Mouse (Mus musculus) heart, postnatal 36 days (tissue): ENCODE measurements around the gene Tcte2. TPM values are rescaled to one million over a fixed set of nuclear protein-coding genes. Genes with fewer than 3 reads are reported as not detected.
A peak's percentile ranks its signal among the peaks of the same experiment; 100 is the strongest.
"Not testable (repeated sequence)": the region's sequence is repeated elsewhere in the genome, so short reads cannot be mapped to it uniquely, and the experiment has no call there.

ENCODE experiments used
- DNase-seq, 2 experiments: peaks; one replicate each; pipeline ENCODE4 v3.0.0; 2021 to 2022
- intact Hi-C: fragments of 180-260 bp; cut with DNase I; formaldehyde crosslinking; loops from one replicate; pipeline ENCODE4 v1.15.1; 2025
- total RNA-seq, 2 experiments: library from RNA; stranded (reverse); gene quantifications; 2 replicates each; pipeline ENCODE4 v1.2.3; 2021

Tcte2 gene
- total RNA-seq, 2 experiments from 2014 or later = 4.1 to 6.4 TPM

- intact Hi-C loops = no loop called here
- DNase-seq = no peak
Observed at GRCm38 (mm10) chr17:13687656-13688055, 74.0 kb downstream of the Tcte2 start.

- no peak for DNase-seq
- intact Hi-C loops = no loop called here
Observed at GRCm38 (mm10) chr17:13687086-13687485, 74.5 kb downstream of the Tcte2 start.

DNA sequence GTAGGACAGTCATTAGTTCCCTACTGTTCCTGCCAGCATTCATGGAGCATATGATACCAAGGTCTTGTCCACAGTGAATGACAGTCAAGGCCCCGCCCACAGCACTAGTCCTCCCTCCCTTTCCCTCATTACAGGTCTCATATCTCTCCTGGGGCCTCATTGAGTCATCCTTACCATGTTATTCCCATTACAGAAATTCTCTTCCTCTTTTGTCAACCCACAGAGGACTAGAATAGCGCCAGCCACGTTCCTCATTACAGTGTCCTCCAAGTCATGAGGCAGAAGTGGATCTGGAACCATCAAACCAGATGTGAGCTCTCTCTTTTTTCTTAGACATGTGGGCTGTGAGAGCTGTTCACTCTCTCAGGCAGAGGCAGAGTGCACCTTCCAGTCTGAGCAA lies 76.0 kb downstream of the Tcte2 start:
- no peak for DNase-seq
- intact Hi-C loops = loop anchor here (2.0 kb wide), 1 partner anchor 13 kb away; no protein-coding TSS in a partner anchor

GRCm38 (mm10) chr17:13684256-13684655 lies 77.4 kb downstream of the Tcte2 start:
- no peak for DNase-seq
- intact Hi-C loops = loop anchor here (2.0 to 5.0 kb wide), 2 partner anchors 15 to 78 kb away; partner anchors contain the start of genes Afdn and Tcte2

DNA sequence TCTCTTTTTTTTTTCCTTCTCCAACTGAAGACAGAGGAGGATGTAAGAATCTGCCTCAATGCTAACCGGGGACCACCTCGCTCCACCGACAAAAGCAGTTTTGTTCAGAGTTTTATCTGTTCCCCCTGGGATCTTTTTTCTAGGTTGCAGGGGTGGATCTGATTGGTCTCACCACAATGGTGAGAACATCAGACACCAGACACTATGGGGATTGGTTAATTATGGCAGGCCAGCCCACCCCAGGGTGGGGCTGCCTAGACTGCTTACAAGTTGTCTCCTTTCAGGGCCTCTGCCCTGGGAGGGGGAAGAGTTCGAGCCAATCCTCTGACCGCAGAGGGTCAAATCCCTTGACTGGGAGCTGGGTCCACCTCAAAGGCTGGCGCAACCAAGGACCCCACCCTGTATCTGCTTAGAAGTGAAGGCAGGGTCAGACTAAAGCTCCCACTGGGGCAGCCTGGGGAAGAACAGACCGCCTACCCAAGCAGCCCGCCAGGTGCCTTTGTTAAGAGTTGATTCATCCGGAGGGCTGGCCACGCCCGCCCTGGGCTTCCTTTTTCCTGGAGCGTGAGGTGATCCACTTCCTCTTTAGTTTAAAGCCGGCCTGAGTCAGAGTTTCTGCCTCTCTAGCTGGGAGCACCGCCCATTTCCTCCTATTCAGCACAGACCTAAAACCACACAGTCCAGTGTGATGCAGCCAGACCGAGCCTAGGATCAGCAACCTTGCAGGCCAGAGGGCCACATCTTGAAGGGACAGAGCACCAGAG lies 78.0 kb downstream of the Tcte2 start:
- intact Hi-C loops = loop anchor here (1.0 to 5.0 kb wide), 4 partner anchors 15 to 211 kb away; partner anchors contain the start of genes Afdn and Tcte2
- peak; percentile 80 for DNase-seq

GRCm38 (mm10) chr17:13683027-13683410 lies 78.6 kb downstream of the Tcte2 start:
- DNase-seq = peak in 1 of 2 experiments; percentile 45
- intact Hi-C loops = loop anchor here (1.0 to 5.0 kb wide), 3 partner anchors 79 to 210 kb away; partner anchors contain the start of genes Afdn and Tcte2

DNA sequence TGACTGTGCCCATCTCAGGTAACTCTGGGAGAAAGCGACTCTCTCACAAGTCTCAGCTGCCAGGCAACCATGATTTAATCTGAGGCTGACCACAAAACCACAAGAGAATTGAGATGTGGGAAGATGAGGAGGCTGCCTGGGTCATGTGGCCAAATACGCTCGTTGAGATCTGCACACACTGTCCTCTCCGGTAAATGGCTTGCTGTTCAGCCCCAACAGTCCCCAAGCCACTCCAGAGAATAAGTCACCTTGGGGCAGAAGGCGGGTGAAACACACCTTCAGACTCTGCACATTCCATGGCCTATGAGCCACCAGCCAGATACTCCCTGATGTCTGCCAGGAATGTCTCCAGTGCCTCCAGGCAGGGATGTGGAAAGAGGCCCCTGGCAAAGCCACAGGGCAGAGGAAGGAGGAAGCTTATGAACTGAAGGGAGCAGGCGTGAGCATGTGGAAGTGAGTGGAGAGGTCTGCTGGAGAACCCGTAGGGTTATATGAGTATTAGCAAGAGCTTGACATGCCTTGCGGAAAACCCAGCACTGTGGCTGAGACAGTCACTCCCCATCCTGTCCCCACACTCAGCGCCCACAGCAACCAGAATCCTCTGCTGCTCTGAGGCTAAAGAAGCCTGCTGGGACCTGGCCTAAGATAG lies 79.1 kb downstream of the Tcte2 start:
- DNase-seq = peak in 1 of 2 experiments; percentile 48
- intact Hi-C loops = loop anchor here (1.0 to 5.0 kb wide), 3 partner anchors 80 to 210 kb away; partner anchors contain the start of genes Afdn and Tcte2

DNA sequence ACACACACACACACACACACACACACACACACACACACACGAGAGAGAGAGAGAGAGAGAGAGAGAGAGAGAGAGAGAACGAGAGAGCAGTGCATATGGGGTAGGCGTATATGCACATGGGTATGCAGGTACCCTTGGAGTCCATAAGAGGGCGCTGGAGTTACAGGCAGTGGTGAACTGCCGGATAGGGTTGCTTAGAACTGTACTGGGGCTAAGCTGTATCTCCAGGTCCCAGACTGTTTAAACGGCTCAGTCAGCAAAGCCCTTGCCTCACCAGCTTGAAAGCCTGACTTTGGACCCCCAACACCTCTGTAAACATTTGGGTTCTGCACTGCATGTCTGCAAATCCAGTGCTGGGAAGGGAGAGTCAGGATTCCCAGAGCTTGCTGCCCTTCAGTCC lies 79.9 kb downstream of the Tcte2 start:
- intact Hi-C loops = loop anchor here (2.0 to 5.0 kb wide), 2 partner anchors 81 to 209 kb away; partner anchors contain the start of genes Afdn and Tcte2
- DNase-seq = no peak

GRCm38 (mm10) chr17:13681126-13681525 lies 80.5 kb downstream of the Tcte2 start:
- intact Hi-C loops = loop anchor here (5.0 kb wide), 1 partner anchor 81 kb away; the partner anchor contains the start of genes Afdn and Tcte2

DNA sequence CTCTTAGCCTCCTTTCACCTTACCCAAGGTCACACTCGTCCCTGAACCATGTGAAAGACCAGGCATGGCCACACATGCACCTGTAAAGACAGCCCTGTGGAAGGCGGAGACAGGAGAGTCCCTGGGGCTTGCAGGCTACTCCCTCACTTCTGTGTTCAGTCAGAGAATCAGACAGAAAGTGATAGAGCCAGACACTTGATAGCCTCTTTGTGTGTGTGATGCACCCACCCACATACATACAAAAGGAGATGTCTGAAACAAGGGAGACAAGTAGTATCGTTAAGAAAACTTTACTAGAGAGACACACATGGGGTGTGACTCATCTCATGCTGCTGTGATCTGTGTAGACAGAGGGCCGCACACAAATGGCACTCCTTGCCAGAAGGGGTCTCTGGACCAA lies 81.3 kb downstream of the Tcte2 start:
- DNase-seq = no peak

More at GRCm38 (mm10) chr17:13681126-13681525, 80.5 kb downstream of the Tcte2 start:
- DNase-seq = no peak

DNA sequence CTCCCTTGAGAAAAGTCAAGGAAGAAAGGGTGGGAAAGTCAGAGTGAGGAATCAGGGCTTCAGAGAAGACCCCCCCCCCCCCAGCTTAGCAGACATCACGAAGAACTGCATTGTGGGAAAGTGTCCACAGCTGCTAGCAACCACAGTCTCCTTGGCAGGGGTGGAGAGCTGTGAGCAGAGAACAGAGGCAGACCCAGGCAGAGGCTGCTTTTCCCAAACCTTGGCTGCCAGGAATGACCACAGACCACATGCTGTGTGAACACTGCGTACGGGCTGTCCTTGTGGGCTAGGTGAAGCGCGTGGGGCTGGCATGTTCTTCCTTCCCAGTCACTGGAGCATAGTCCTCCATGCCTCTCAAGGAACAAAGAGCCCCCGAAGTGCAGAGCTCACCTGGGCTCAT lies 81.9 kb downstream of the Tcte2 start:
- intact Hi-C loops = loop anchor here (5.0 kb wide), 1 partner anchor 83 kb away; the partner anchor contains the start of genes Afdn and Tcte2
- no peak for DNase-seq

More for the DNA sequence above, 81.3 kb downstream of the Tcte2 start:
- intact Hi-C loops = loop anchor here (5.0 kb wide), 1 partner anchor 82 kb away; the partner anchor contains the start of genes Afdn and Tcte2

DNA sequence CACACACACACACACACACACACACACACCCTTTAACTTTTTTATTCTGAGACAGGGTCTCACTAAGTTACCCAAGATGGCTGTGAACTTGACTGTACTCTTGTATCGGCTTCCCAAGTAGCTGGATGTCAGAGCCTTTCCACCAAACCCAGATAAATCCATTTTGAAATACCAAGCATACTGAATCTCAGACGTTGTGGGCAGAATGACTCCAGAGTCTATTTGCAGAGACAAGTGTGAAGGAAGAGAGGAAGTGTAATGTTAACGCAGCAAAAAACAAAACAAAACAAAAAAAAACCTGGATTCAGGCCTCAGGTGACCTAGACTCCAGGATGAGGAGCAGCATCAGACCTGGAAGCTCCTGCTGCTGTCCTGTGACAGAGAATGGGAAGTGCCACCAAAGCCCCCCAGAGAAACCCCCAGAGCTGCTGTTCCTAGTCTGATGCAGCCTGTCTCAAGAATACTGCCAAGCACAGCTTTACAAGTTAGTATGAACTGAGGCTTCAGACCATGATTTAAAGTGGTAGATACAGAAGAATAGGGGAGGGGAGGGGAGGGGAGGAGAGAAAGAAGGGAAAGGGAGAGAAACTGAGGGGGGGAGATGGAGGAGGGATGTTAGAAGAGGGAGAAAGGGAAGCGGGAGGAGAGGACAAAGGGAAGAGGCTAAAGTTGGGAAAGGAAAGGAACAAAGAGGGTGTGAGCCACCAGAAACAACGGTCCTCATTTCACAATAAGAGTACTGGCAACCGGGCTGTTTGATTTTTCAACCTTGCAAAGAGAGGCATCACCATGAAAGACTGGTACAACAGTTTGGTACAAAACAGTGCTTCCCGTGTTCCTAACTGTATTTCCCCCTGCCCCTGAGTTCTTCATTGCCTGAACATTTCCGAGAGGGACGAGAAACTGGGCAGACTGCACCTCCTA lies 84.1 kb downstream of the Tcte2 start:
- DNase-seq = no peak
- intact Hi-C loops = no loop called here

GRCm38 (mm10) chr17:13676099-13676498 lies 85.5 kb downstream of the Tcte2 start:
- intact Hi-C loops, DNase-seq: not testable (repeated sequence)

- DNase-seq = no peak
- intact Hi-C loops = no loop called here
Observed at GRCm38 (mm10) chr17:13675630-13676029, 86.0 kb downstream of the Tcte2 start.

GRCm38 (mm10) chr17:13674695-13675306 lies 86.8 kb downstream of the Tcte2 start:
- DNase-seq = no peak
- intact Hi-C loops = no loop called here

DNA sequence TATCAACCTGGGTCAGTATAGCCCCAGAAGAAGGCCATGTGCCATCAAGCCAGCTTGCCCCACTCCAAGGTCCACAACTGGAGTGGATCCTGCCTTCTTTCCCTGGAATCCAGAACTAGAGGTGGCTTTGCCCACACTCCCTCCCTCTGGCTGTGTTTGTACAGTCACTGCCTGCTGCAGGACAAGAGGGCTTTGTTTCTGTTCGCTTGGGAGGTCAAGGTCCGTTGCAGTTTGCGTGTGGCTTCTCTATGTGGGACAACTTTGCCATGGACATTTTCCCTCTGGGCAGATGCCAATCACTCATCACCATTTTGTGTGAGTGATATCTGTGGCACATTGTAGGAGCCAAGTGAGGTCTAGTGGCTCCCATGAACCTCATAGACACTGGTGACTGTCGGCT lies 89.9 kb downstream of the Tcte2 start:
- no peak for DNase-seq
- intact Hi-C loops = no loop called here

DNA sequence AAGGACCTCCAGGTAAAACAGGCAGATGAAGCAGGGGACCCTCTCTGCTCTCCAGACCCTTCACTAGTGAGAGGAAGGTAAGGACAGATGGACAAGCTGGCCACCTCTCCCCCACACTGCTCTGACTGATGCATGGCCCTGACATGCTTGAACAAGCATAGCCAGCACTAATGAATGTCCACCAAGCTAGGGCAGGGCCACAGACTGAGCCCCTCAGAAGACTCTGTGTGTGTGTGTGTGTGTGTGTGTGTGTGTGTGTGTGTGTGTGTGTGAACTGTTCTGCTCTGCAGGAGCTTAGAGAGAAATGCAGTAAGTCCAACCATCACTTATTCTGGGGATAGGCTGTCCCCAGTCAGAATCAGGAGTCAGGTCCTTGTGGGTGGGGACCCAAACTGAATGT lies 91.4 kb downstream of the Tcte2 start:
- no peak for DNase-seq

DNA sequence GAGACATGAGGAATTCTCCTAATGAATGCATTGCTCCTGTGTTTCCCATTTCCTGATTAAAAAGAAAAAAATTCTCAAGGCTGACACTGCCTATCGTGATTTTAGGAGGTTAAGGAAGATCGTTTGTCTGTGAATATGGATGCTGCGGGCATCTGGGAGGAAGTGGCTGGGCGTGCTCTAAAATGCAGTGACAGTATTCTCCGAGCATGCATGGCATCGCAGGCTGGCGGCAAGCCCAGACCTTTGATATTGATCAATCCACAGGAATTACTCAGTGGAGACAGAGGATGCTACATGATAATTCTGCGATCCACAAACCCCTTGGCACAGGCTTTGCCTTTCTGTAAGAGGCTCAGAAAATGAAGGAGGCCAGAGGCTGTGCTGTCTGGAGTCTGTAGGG lies 92.4 kb downstream of the Tcte2 start:
- DNase-seq = no peak

More for the DNA sequence above, 91.4 kb downstream of the Tcte2 start:
- intact Hi-C loops = no loop called here

More for the DNA sequence above, 92.4 kb downstream of the Tcte2 start:
- intact Hi-C loops = no loop called here
